Mouse (Mus musculus): ENCODE results near the gene Vps37c.

The Vps37c gene

GRCm38 (mm10) chr19:10713551-10713950 is 25.0 kb downstream of the Vps37c start:
- DNase-seq (ENCODE audit: low read depth, low spot score), result no peak

GRCm38 (mm10) chr19:10714168-10714567 is 25.6 kb downstream of the Vps37c start:
- no peak for DNase-seq (ENCODE audit: low read depth, low spot score)

- peak; percentile 85 for DNase-seq (ENCODE audit: low read depth, low spot score)
Measured at GRCm38 (mm10) chr19:10714682-10715475, 26.3 kb downstream of the Vps37c start.

- DNase-seq (ENCODE audit: low read depth, low spot score), result no peak
Measured at GRCm38 (mm10) chr19:10715476-10715875, 26.9 kb downstream of the Vps37c start.

- no peak for DNase-seq (ENCODE audit: low read depth, low spot score)
Measured at GRCm38 (mm10) chr19:10718251-10718775, 29.8 kb downstream of the Vps37c start.

GRCm38 (mm10) chr19:10719751-10720150 is 31.2 kb downstream of the Vps37c start:
- no peak for DNase-seq (ENCODE audit: low read depth, low spot score)

- DNase-seq (ENCODE audit: low read depth, low spot score), result no peak
Measured at GRCm38 (mm10) chr19:10720524-10720923, 32.0 kb downstream of the Vps37c start.

GRCm38 (mm10) chr19:10721064-10721463 is 32.5 kb downstream of the Vps37c start:
- no peak for DNase-seq (ENCODE audit: low read depth, low spot score)

- no peak for DNase-seq (ENCODE audit: low read depth, low spot score)
Measured at GRCm38 (mm10) chr19:10723084-10723483, 34.5 kb downstream of the Vps37c start.

GRCm38 (mm10) chr19:10723649-10724048 is 35.1 kb downstream of the Vps37c start:
- DNase-seq (ENCODE audit: low read depth, low spot score), result peak; percentile 91

- DNase-seq (ENCODE audit: low read depth, low spot score), result no peak
Measured at GRCm38 (mm10) chr19:10724629-10725363, 36.3 kb downstream of the Vps37c start.

- no peak for DNase-seq (ENCODE audit: low read depth, low spot score)
Measured at GRCm38 (mm10) chr19:10729889-10730288, 41.4 kb downstream of the Vps37c start.

- DNase-seq (ENCODE audit: low read depth, low spot score), result no peak
Measured at GRCm38 (mm10) chr19:10730469-10730868, 41.9 kb downstream of the Vps37c start.

GRCm38 (mm10) chr19:10731975-10732374 is 43.4 kb downstream of the Vps37c start:
- no peak for DNase-seq (ENCODE audit: low read depth, low spot score)

GRCm38 (mm10) chr19:10732741-10733140 is 44.2 kb downstream of the Vps37c start:
- DNase-seq (ENCODE audit: low read depth, low spot score), result no peak

GRCm38 (mm10) chr19:10733501-10734127 is 45.1 kb downstream of the Vps37c start:
- DNase-seq (ENCODE audit: low read depth, low spot score), result no peak

GRCm38 (mm10) chr19:10734554-10734953 is 46.0 kb downstream of the Vps37c start:
- DNase-seq (ENCODE audit: low read depth, low spot score), result no peak

- DNase-seq (ENCODE audit: low read depth, low spot score), result no peak
Measured at GRCm38 (mm10) chr19:10735061-10735460, 46.5 kb downstream of the Vps37c start.

- DNase-seq (ENCODE audit: low read depth, low spot score), result no peak
Measured at GRCm38 (mm10) chr19:10735861-10736260, 47.3 kb downstream of the Vps37c start.

GRCm38 (mm10) chr19:10738038-10738437 is 49.5 kb downstream of the Vps37c start:
- no peak for DNase-seq (ENCODE audit: low read depth, low spot score)

GRCm38 (mm10) chr19:10738811-10739210 is 50.3 kb downstream of the Vps37c start, which contains the start of gene Cd5:
Cd5 (minus strand) TSS chr19:10739002.
- no peak for DNase-seq (ENCODE audit: low read depth, low spot score)

- DNase-seq (ENCODE audit: low read depth, low spot score), result no peak
Measured at GRCm38 (mm10) chr19:10739916-10740315, 51.4 kb downstream of the Vps37c start.
